Mouse (Mus musculus): ENCODE measurements at regions not wholly inside any gene's neighbourhood (a gene's known extent, or its start where the extent isn't known, plus 50 kb on each side); places are given as distances from the start of the nearest gene placed in this dataset.
"Not testable (repeated sequence)": the region's sequence is repeated elsewhere in the genome, so short reads cannot be mapped to it uniquely, and the experiment has no call there.

DNA sequence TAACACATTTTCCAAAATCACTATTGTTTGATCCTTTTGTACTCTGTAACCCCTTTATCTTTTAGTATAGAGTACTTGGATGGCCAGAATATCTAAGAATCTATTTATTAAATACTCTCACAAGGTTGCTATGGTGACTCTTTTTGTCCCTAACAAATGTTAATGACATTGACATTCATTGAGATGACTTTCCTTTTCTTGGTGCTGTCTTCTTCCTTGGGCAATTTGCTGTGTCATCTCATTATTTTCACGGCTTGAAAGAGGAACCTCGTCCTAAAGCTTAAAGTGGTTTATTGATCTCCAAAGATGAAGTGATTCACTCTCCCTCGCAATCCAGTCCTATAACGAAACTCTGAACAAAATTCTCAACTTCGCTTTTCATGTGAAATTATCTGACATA is 265.6 kb upstream of the Zfp960 start:
- no peak for DNase-seq (ENCODE audit: low read depth, low spot score)
- Histone ChIP-seq H3K36me3 (ENCODE audit: control insufficient read depth, insufficient read depth, low read length, poor library complexity, severe bottlenecking) (no peaks in the 10 kb centered on the region), H3K27me3 (ENCODE audit: control insufficient read depth, insufficient read depth, low read length, poor library complexity, severe bottlenecking) (no peaks in the 10 kb centered on the region)

DNA sequence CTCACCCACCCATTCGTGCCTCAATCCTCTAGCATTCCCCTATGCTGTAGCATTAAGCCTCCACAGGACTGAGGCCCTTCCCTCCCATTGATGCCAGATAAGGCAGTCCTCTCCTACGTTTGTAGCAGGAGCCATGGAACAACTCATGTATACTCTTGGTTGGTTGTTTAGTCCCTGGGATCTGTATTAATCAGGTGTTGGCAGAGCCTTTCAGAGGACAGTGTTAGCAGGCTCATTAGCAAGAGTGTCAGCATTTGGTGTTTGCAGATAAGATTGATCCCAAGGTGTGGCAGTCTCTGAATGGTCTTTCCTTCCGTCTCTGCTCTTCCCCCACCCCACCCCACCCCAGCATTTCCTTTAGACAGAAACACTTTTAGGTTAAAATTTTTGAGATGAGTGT is 258.9 kb upstream of the Zfp960 start:
- Histone ChIP-seq H3K36me3 (ENCODE audit: control insufficient read depth, insufficient read depth, low read length, poor library complexity, severe bottlenecking) (no peaks in the 10 kb centered on the region), H3K27me3 (ENCODE audit: control insufficient read depth, insufficient read depth, low read length, poor library complexity, severe bottlenecking) (no peaks in the 10 kb centered on the region)
- no peak for DNase-seq (ENCODE audit: low read depth, low spot score)

DNA sequence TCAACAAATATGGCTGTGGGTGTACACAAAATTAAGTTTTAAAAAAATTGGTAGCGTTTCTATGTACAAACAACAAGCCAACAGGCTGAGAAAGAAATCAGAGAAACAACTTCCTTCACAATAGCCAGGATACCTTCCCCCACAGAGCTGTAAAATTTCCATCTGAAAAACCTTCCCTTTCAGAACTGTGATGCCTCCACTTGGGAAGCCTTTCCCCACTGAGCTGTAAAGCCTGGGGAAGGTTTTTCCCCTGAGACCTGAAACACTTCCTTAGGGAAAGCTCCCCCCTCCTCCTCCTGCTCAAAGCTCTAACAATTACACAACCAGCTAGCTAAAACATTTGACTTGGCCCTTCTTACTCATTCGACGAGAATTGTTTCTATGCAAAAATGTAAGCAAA is 245.5 kb upstream of the Zfp960 start:
- H3K36me3 ChIP-seq (ENCODE audit: control insufficient read depth, insufficient read depth, low read length, poor library complexity, severe bottlenecking), result no peaks in the 10 kb centered on the region
- DNase-seq (ENCODE audit: low read depth, low spot score), result no peak

DNA sequence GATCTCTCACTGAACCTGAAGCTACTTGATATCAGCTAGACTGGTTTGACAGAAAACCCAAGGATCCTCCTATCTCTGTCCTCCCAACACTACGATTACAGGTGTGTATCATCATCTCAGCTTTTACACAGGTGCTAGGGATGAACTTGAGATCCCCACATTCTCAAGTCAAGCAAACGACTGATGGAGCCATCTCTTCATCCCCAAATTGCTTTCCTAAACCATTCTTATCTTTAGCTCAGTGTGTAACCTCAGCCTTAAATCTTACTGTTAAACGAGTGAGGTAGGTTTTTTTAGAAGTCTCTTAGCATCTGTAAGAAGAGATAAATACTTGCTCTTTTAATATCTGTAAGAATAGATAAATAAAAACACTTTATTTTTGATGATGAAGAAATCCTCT is 242.2 kb upstream of the Zfp960 start:
- no peaks in the 10 kb centered on the region for H3K27me3 ChIP-seq (ENCODE audit: control insufficient read depth, insufficient read depth, low read length, poor library complexity, severe bottlenecking)
- no peak for DNase-seq (ENCODE audit: low read depth, low spot score)
- no peaks in the 10 kb centered on the region for H3K36me3 ChIP-seq (ENCODE audit: control insufficient read depth, insufficient read depth, low read length, poor library complexity, severe bottlenecking)

More for the DNA sequence above, 245.5 kb upstream of the Zfp960 start:
- H3K27me3 ChIP-seq (ENCODE audit: control insufficient read depth, insufficient read depth, low read length, poor library complexity, severe bottlenecking), result no peaks in the 10 kb centered on the region

DNA sequence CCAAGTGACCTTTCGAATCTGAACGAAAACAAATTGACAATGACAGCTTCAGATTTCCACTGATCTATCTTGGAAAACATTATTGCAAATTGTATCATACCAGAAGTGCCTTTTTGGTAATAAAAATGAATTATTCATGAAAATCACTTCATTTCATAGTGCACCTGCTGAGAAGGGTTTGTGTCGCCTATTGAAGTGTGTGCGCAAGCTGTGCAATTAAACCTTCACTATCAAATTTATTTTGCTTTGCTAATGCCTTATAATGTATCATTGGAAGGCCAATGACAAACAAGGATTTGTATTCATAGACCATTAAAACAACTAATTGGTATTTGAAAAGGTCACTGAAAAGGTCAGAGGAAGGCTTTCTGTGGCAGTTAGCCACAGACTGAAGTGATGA is 224.8 kb upstream of the Zfp960 start:
- Histone ChIP-seq H3K36me3 (ENCODE audit: control insufficient read depth, insufficient read depth, low read length, poor library complexity, severe bottlenecking) (no peaks in the 10 kb centered on the region), H3K27me3 (ENCODE audit: control insufficient read depth, insufficient read depth, low read length, poor library complexity, severe bottlenecking) (no peaks in the 10 kb centered on the region)
- no peak for DNase-seq (ENCODE audit: low read depth, low spot score)

DNA sequence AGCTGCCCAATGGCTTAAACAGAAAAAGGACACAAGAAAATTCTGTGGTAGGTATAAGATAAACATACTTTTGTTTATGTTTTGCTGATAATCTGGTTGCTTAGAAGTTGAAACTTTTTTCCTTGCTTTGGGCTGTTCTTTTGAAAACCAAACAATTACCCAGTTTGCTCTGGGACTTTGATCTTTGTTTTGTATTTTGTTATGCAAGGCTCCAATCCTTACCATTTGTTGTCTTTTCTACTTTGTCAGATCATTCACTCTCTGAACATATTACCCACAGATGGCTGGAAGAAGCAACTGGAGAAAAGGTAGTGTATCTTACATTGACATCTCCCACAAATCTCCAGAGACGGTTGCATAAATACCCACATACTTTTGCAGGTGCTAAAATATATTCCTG is 203.1 kb upstream of the Zfp960 start:
- DNase-seq (ENCODE audit: low read depth, low spot score), result no peak
- Histone ChIP-seq H3K36me3 (ENCODE audit: control insufficient read depth, insufficient read depth, low read length, poor library complexity, severe bottlenecking) (no peaks in the 10 kb centered on the region), H3K27me3 (ENCODE audit: control insufficient read depth, insufficient read depth, low read length, poor library complexity, severe bottlenecking) (no peaks in the 10 kb centered on the region)

DNA sequence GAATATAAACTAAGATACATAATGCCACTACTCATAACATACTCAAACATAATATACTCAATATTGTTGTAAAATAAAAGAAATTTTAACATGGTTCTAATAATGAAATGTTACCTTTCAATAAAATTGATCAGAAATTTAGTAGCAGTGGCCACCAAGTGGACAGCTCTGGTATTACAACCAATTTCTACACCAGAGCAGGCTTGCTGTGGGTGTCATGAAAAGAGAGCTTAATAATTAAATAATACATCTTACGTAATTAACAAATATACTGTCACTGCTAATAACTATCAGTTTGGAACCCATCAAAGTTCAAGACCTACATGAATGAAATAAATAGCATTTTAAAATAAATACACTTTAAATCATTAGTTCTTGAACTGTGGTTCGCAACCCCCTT is 163.1 kb upstream of the Zfp960 start:
- Histone ChIP-seq H3K27me3 (ENCODE audit: control insufficient read depth, insufficient read depth, low read length, poor library complexity, severe bottlenecking) (no peaks in the 10 kb centered on the region), H3K36me3 (ENCODE audit: control insufficient read depth, insufficient read depth, low read length, poor library complexity, severe bottlenecking) (no peaks in the 10 kb centered on the region)
- peak; percentile 61 for DNase-seq (ENCODE audit: low read depth, low spot score)

DNA sequence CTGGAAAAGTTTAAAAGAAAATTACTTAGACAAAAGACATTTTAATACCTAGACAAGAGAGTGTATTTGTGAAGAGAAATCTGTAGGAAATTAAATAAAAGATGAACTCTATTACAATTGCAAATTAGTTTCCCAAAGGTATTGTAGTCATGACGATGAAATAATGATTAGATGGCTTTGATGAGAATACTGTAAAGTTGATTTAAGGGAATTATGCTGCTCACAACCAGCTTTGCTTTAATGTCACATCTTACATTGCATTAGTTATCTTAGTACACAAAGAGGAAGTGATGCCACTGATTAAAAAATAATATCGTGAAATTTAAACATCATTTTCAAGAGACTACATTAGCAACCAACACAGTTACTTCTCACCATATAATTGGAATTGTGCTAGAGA is 145.7 kb upstream of the Zfp960 start:
- H3K27me3 ChIP-seq (ENCODE audit: control insufficient read depth, insufficient read depth, low read length, poor library complexity, severe bottlenecking), result no peaks in the 10 kb centered on the region
- no peaks in the 10 kb centered on the region for H3K36me3 ChIP-seq (ENCODE audit: control insufficient read depth, insufficient read depth, low read length, poor library complexity, severe bottlenecking)
- DNase-seq (ENCODE audit: low read depth, low spot score), result no peak

DNA sequence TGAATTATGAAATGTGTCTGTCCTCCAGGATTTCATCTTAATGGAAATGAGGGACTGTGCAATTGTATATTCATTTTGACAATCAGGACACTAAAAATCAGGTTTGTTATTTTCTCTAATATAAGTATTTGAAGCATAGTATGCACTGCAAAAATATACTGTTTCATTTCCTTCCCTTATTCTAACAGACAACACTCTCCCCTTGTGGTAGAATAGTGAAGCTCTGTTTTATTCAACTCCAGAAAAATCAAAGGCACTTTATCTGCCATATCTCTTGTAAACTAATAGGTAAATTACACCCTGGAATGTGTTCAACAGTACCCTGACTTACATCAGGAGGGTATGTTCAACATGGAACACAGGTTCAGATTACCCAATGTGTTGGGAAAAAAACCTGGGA is 137.7 kb upstream of the Zfp960 start:
- Histone ChIP-seq H3K27me3 (ENCODE audit: control insufficient read depth, insufficient read depth, low read length, poor library complexity, severe bottlenecking) (no peaks in the 10 kb centered on the region), H3K36me3 (ENCODE audit: control insufficient read depth, insufficient read depth, low read length, poor library complexity, severe bottlenecking) (no peaks in the 10 kb centered on the region)
- no peak for DNase-seq (ENCODE audit: low read depth, low spot score)

DNA sequence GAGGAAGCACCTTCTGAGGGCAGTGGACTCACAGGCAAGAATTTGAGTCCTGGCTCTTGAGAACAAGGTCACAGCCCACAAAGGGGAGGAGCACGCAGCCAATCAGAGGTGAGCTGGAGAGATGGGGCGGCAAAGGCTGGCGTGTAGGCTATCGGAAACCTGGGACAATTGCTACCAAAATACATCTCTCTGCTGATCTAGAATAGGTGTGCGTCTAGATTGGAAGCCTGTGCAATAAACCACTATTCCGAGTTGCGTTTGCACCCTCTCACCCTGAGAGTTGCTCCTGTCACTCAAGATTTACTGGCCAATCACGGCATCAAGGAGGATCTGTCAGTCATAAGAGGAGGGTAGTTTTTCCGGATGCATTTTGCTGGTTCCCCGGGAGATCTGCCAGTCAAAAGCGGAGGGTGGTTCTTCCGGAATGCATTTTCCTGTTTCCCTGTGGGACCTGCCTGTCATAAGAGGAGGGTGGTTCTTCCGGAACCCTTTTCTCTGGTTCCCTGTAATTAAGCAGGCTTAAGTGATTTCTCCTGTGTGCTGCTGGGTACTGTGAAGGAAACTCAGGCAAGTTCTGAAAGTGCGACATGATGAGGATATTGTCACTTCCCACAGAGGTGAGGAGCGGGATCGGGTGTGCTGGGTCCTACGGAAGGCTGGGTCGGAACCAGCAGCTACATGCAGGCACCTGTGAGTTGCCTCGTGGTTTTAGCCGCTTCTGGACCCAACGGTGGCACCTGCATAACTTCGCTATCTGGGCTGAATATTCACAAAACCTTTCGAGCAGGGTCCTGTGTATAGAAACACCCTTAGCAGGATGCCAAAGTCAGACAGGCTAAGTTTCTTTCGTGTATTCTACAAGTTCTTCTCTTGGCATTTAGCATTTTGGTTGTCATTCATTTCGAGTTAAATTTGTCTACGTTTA is 112.6 kb upstream of the Zfp960 start:
- not testable (repeated sequence) for H3K27me3 ChIP-seq (ENCODE audit: control insufficient read depth, insufficient read depth, low read length, poor library complexity, severe bottlenecking); H3K36me3 ChIP-seq (ENCODE audit: control insufficient read depth, insufficient read depth, low read length, poor library complexity, severe bottlenecking)
- DNase-seq (ENCODE audit: low read depth, low spot score), result peak; percentile 92

DNA sequence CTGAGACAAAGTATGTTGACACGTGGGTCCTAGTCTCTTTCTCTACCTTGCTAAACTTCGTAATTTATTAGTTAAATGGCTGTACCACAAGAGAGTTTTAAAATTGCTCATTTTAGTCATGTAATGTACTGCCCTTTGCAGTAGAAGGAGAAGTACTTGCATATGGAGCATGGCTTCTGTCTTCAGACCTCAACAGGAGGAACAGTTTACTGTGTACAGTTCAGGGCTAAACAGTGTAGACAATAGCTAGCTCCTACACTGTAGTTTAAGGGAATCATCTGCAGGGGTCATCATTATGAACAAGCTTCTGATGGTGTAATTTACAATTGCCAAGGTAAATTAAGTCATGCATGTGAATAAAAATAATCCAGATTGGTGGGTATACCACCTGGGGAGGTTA is 111.8 kb upstream of the Zfp960 start:
- not testable (repeated sequence) for H3K36me3 ChIP-seq (ENCODE audit: control insufficient read depth, insufficient read depth, low read length, poor library complexity, severe bottlenecking); H3K27me3 ChIP-seq (ENCODE audit: control insufficient read depth, insufficient read depth, low read length, poor library complexity, severe bottlenecking); DNase-seq (ENCODE audit: low read depth, low spot score)

DNA sequence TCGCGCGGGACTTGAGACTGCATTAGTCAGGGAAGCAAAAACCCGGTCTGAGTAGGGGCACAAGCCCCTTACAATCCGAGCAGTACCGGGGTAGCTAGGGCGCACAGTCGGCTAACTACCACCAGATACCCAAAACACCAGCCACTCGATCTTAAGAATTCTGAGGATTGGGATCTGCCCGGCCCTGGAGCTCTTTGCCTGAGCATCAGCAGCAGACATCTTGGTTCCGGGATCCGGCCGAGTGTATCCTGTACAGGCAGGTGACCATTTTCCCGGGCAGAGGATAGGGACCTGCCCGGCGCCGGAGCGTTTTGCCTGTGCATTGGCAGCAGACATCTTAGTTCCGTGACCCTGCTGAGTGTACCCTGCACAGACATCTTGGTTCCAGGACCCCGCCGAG is 66.7 kb upstream of the Zfp960 start:
- H3K36me3 ChIP-seq (ENCODE audit: control insufficient read depth, insufficient read depth, low read length, poor library complexity, severe bottlenecking); DNase-seq (ENCODE audit: low read depth, low spot score); H3K27me3 ChIP-seq (ENCODE audit: control insufficient read depth, insufficient read depth, low read length, poor library complexity, severe bottlenecking): not testable (repeated sequence)

DNA sequence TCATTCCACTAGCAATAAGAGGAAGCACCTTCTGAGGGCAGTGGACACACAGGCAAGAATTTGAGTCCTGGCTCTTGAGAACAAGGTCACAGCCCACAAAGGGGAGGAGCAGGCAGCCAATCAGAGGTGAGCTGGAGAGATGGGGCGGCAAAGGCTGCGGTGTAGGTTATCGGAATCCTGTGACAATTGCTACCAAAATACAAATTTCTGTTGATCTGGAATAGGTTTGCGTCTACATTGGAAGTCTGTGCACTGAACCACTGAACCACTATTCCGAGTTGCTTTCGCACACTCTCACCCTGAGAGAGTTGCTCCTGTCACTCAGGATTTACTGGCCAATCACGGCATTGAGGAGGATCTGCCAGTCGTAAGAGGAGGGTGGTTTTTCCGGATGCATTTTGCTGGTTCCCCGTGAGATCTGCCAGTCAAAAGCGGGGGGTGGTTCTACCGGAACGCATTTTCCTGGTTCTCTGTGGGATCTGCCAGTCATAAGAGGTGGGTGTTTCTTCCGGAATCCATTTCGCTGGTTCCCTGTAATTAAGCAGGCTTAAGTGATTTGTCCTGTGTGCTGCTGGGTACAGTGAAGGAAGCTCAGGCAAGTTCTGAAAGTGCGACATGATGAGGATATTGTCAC is 59.2 kb upstream of the Zfp960 start:
- not testable (repeated sequence) for H3K36me3 ChIP-seq (ENCODE audit: control insufficient read depth, insufficient read depth, low read length, poor library complexity, severe bottlenecking); H3K27me3 ChIP-seq (ENCODE audit: control insufficient read depth, insufficient read depth, low read length, poor library complexity, severe bottlenecking)
- peak; percentile 88 for DNase-seq (ENCODE audit: low read depth, low spot score)

DNA sequence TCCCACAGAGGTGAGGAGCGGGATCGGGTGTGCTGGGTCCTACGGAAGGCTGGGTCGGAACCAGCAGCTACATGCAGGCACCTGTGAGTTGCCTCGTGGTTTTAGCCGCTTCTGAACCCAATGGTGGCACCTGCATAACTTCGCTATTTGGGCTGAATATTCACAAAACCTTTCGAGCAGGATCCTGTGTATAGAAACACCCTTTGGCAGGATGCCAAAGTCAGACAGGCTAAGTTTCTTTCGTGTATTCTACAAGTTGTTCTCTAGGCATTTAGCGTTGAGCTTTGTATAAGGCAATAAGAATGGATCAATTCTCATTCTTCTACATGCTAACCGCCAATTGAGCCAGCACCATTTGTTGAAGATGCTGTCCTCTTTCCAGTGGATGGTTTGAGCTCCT is 58.6 kb upstream of the Zfp960 start:
- peak; percentile 58 for DNase-seq (ENCODE audit: low read depth, low spot score)
- H3K27me3 ChIP-seq (ENCODE audit: control insufficient read depth, insufficient read depth, low read length, poor library complexity, severe bottlenecking); H3K36me3 ChIP-seq (ENCODE audit: control insufficient read depth, insufficient read depth, low read length, poor library complexity, severe bottlenecking): not testable (repeated sequence)

All from splenic B cell, adult 2 months (primary cell).